Mouse (Mus musculus) kidney, embryonic 16.5 days (tissue): ENCODE results near the gene Vwa7. TPM values are rescaled to one million over a fixed set of nuclear protein-coding genes. Genes with fewer than 3 reads are reported as not detected.

Experiments
- ATAC-seq: fragments of 200-750 bp; cut with Nextera tagmentation; 2 replicates; pipeline ENCODE4 v1.8.0; 2017; ENCODE audit warnings: moderate TSS enrichment; ENCODE audit not compliant: low FRiP score, low TSS enrichment
- H3K27ac ChIP-seq: fragments of 300-500 bp; sonication (generic); 2 replicates; pipeline ENCODE4 v1.5.1; 2014; ENCODE audit warnings: low read length
- H3K27me3 ChIP-seq: fragments of 300-500 bp; sonication (generic); 2 replicates; pipeline ENCODE4 v1.6.1; 2014; ENCODE audit warnings: low read length, control low read depth, mixed read lengths; ENCODE audit not compliant: insufficient read depth
- H3K36me3 ChIP-seq: fragments of 300-500 bp; sonication (generic); 2 replicates; pipeline ENCODE4 v1.6.1; 2014; ENCODE audit warnings: low read length, control low read depth, mixed read lengths; ENCODE audit not compliant: insufficient read depth
- H3K4me1 ChIP-seq: fragments of 300-500 bp; sonication (generic); 2 replicates; pipeline ENCODE4 v1.6.1; 2014; ENCODE audit warnings: low read length, control low read depth, mixed read lengths; ENCODE audit not compliant: insufficient read depth
- H3K4me2 ChIP-seq: fragments of 300-500 bp; sonication (generic); replicated peaks from 2 replicates; pipeline ENCODE4 v1.6.1; 2014; ENCODE audit warnings: low read depth, low read length
- H3K4me3 ChIP-seq: fragments of 300-500 bp; sonication (generic); 2 replicates; pipeline ENCODE4 v1.5.1; 2014; ENCODE audit warnings: mild to moderate bottlenecking, low read length
- H3K9ac ChIP-seq: fragments of 300-500 bp; sonication (generic); replicated peaks from 2 replicates; pipeline ENCODE4 v1.6.1; 2014; ENCODE audit warnings: low read length
- H3K9me3 ChIP-seq: fragments of 300-500 bp; sonication (generic); 2 replicates; pipeline ENCODE4 v1.6.1; 2016; ENCODE audit warnings: low read length, control low read depth
- WGBS: fragments of 180-500 bp; shearing (Covaris S2); extraction: QIAGEN DNeasy Blood & Tissue Kit; methylation state at CpG from one replicate; pipeline ENCODE4 v1.1.7; 2014; 5-methylcytosine and 5-hydroxymethylcytosine counted together
- polyA plus RNA-seq: library from polyadenylated mRNA; unstranded; fragments of >200 nt; fragmentation: Nextera tagmentation; extraction: Ambion mirVana; gene quantifications from 2 replicates; pipeline ENCODE4 v1.2.1, GENCODE M21; 2015

Vwa7 gene
- polyA plus RNA-seq, 1 experiment from 2014 or later: 0.21 TPM

GRCm38 (mm10) chr17:35071454-35071853 is 55.1 kb downstream of the Vwa7 start:
- Histone ChIP-seq H3K9me3 (no peaks in the 10 kb centered on the region), H3K4me2 (no peak overlapping the region), H3K36me3 (no peaks in the 10 kb centered on the region), H3K27ac (no peak overlapping the region; the same call in 1 of the 2 replicates), H3K9ac (no peak overlapping the region), H3K4me3 (no peak overlapping the region), H3K27me3 (0 out of 2 replicates have a peak, but pooled peaks cover 2% of the 10 kb centered on the region), H3K4me1 (peaks cover 18% of the 10 kb centered on the region)
- no peak for ATAC-seq
- 51% methylated on average over 9 of the region's 9 CpGs for WGBS

GRCm38 (mm10) chr17:35074097-35074496 is 57.7 kb downstream of the Vwa7 start:
- 30% methylated on average over 17 of the region's 17 CpGs for WGBS
- Histone ChIP-seq H3K4me1 (peaks cover 36% of the 10 kb centered on the region), H3K9ac (peak overlapping the region; percentile 26; the same call in 1 of the 2 replicates), H3K9me3 (no peaks in the 10 kb centered on the region), H3K4me3 (no peak overlapping the region), H3K36me3 (no peaks in the 10 kb centered on the region), H3K27ac (no peak overlapping the region), H3K4me2 (no peak overlapping the region), H3K27me3 (no peaks in the 10 kb centered on the region)
- no peak for ATAC-seq

Other genes starting within 250 kb of the Vwa7 start
- gene Cyp21a1, start 212.0 kb upstream of the Vwa7 start, polyA plus RNA-seq: 38.4 and 41.9 TPM in 2 replicates
- 31.7 and 34.7 TPM in 2 replicates for gene Stk19, start 179.6 kb upstream of the Vwa7 start, polyA plus RNA-seq
- 71.0 and 77.9 TPM in 2 replicates for gene Dxo, start 179.6 kb upstream of the Vwa7 start, polyA plus RNA-seq
- gene Skiv2l, start 166.4 kb upstream of the Vwa7 start, polyA plus RNA-seq: 59.3 and 62.0 TPM in 2 replicates
- 117 and 121 TPM in 2 replicates for gene Nelfe, start 166.2 kb upstream of the Vwa7 start, polyA plus RNA-seq
- 15.1 and 17.3 TPM in 2 replicates for gene Cfb, start 154.1 kb upstream of the Vwa7 start, polyA plus RNA-seq
- gene Zbtb12, start 137.1 kb upstream of the Vwa7 start, polyA plus RNA-seq: 3.5 and 4.3 TPM in 2 replicates
- not detected in 2 replicates for gene Gm20547, start 134.5 kb upstream of the Vwa7 start, polyA plus RNA-seq
- gene C2, start 118.3 kb upstream of the Vwa7 start, polyA plus RNA-seq: 4.6 and 5.7 TPM in 2 replicates
- gene Ehmt2, start 118.1 kb upstream of the Vwa7 start, polyA plus RNA-seq: 89.9 and 92.8 TPM in 2 replicates
- gene Slc44a4, start 102.1 kb upstream of the Vwa7 start, polyA plus RNA-seq: 17.9 and 18.9 TPM in 2 replicates
- 50.0 and 54.1 TPM in 2 replicates for gene Neu1, start 85.3 kb upstream of the Vwa7 start, polyA plus RNA-seq
- gene Hspa1b, start 57.3 kb upstream of the Vwa7 start, polyA plus RNA-seq: 0.76 and 0.80 TPM in 2 replicates
- not detected in 2 replicates for gene Gm20481, start 46.7 kb upstream of the Vwa7 start, polyA plus RNA-seq
- 11.2 and 13.4 TPM in 2 replicates for gene Hspa1a, start 44.4 kb upstream of the Vwa7 start, polyA plus RNA-seq
- gene Hspa1l, start 43.9 kb upstream of the Vwa7 start, polyA plus RNA-seq: 1.0 and 1.3 TPM in 2 replicates
- 206 and 230 TPM in 2 replicates for gene Lsm2, start 34.7 kb upstream of the Vwa7 start, polyA plus RNA-seq
- gene Vars, start 15.6 kb upstream of the Vwa7 start, polyA plus RNA-seq: 132 and 137 TPM in 2 replicates
- gene Sapcd1, start 11.4 kb downstream of the Vwa7 start, polyA plus RNA-seq: 5.7 and 7.1 TPM in 2 replicates
- gene Msh5, start 30.2 kb downstream of the Vwa7 start, polyA plus RNA-seq: 4.5 and 6.9 TPM in 2 replicates
- 341 and 345 TPM in 2 replicates for gene Clic1, start 33.4 kb downstream of the Vwa7 start, polyA plus RNA-seq
- 375 and 376 TPM in 2 replicates for gene Ddah2, start 42.5 kb downstream of the Vwa7 start, polyA plus RNA-seq
- not detected in 2 replicates for gene Ly6g6c, start 48.8 kb downstream of the Vwa7 start, polyA plus RNA-seq
- gene Mpig6b, start 49.6 kb downstream of the Vwa7 start, polyA plus RNA-seq: 0.49 and 0.52 TPM in 2 replicates
- gene Ly6g6e, start 60.3 kb downstream of the Vwa7 start, polyA plus RNA-seq: 1.1 and 2.0 TPM in 2 replicates
- 4.4 and 4.6 TPM in 2 replicates for gene Ly6g6d, start 61.5 kb downstream of the Vwa7 start, polyA plus RNA-seq
- gene Ly6g6f, start 69.0 kb downstream of the Vwa7 start, polyA plus RNA-seq: 0.26 TPM in 1 of 2 replicates, not detected in the other
- 115 and 118 TPM in 2 replicates for gene Abhd16a, start 72.7 kb downstream of the Vwa7 start, polyA plus RNA-seq
- not detected in 2 replicates for gene Ly6g5c, start 91.7 kb downstream of the Vwa7 start, polyA plus RNA-seq
- gene Ly6g5b, start 98.8 kb downstream of the Vwa7 start, polyA plus RNA-seq: 0.89 and 1.5 TPM in 2 replicates
- 22.3 and 23.7 TPM in 2 replicates for gene Gpank1, start 104.9 kb downstream of the Vwa7 start, polyA plus RNA-seq
- 293 and 308 TPM in 2 replicates for gene Csnk2b, start 105.5 kb downstream of the Vwa7 start, polyA plus RNA-seq
- gene D17H6S53E, start 109.8 kb downstream of the Vwa7 start, polyA plus RNA-seq: 8.5 and 12.0 TPM in 2 replicates
- 22.2 and 27.5 TPM in 2 replicates for gene Apom, start 115.5 kb downstream of the Vwa7 start, polyA plus RNA-seq
- gene Bag6, start 118.6 kb downstream of the Vwa7 start, polyA plus RNA-seq: 56.4 TPM in 2 replicates
- 166 and 215 TPM in 2 replicates for gene Prrc2a, start 148.3 kb downstream of the Vwa7 start, polyA plus RNA-seq
- 8.3 and 9.2 TPM in 2 replicates for gene Aif1, start 159.5 kb downstream of the Vwa7 start, polyA plus RNA-seq
- gene Lst1, start 171.9 kb downstream of the Vwa7 start, polyA plus RNA-seq: 10.7 and 12.8 TPM in 2 replicates
- 0.66 and 1.2 TPM in 2 replicates for gene Ltb, start 177.9 kb downstream of the Vwa7 start, polyA plus RNA-seq
- 0.15 and 0.28 TPM in 2 replicates for gene Tnf, start 185.4 kb downstream of the Vwa7 start, polyA plus RNA-seq
- gene Lta, start 188.8 kb downstream of the Vwa7 start, polyA plus RNA-seq: 0.13 TPM in 1 of 2 replicates, not detected in the other
- gene Gm16181, start 204.3 kb downstream of the Vwa7 start, polyA plus RNA-seq: 0.56 and 0.62 TPM in 2 replicates
- 5.8 and 8.5 TPM in 2 replicates for gene Atp6v1g2, start 217.1 kb downstream of the Vwa7 start, polyA plus RNA-seq
- gene Nfkbil1, start 219.2 kb downstream of the Vwa7 start, polyA plus RNA-seq: 11.6 TPM in 2 replicates
- 553 and 556 TPM in 2 replicates for gene Ddx39b, start 225.2 kb downstream of the Vwa7 start, polyA plus RNA-seq
- 73.6 and 87.2 TPM in 2 replicates for gene H2-D1, start 246.2 kb downstream of the Vwa7 start, polyA plus RNA-seq